Mouse (Mus musculus) spleen, adult 18-20 months (tissue): ENCODE data around the gene Stxbp1.
"Not testable (repeated sequence)": the region's sequence is repeated elsewhere in the genome, so short reads cannot be mapped to it uniquely, and the experiment has no call there.

Source experiments
- DNase-seq, 2 experiments: peaks; one replicate each; pipeline ENCODE4 v3.0.0; 2022; ENCODE audit warnings: mixed read lengths in 2 of 2

Stxbp1 gene

GRCm38 (mm10) chr2:32870275-32871100 is 23.4 kb upstream of the Stxbp1 start:
- no peak for DNase-seq

GRCm38 (mm10) chr2:32869721-32870274 is 22.8 kb upstream of the Stxbp1 start:
- no peak for DNase-seq

GRCm38 (mm10) chr2:32867354-32867753 is 20.3 kb upstream of the Stxbp1 start:
- no peak for DNase-seq

GRCm38 (mm10) chr2:32864755-32865154 is 17.7 kb upstream of the Stxbp1 start:
- DNase-seq = no peak

GRCm38 (mm10) chr2:32863317-32863716 is 16.3 kb upstream of the Stxbp1 start:
- no peak for DNase-seq

- no peak for DNase-seq
These were observed 13.8 kb upstream of the Stxbp1 start for GRCm38 (mm10) chr2:32860799-32861198.

- DNase-seq = no peak
These were observed 12.6 kb upstream of the Stxbp1 start for GRCm38 (mm10) chr2:32859622-32860012.

GRCm38 (mm10) chr2:32859010-32859621 is 12.1 kb upstream of the Stxbp1 start:
- DNase-seq = peak in 1 of 2 experiments; percentile 65

- peak; percentile 47 to 71 for DNase-seq
These were observed 10.5 kb upstream of the Stxbp1 start for GRCm38 (mm10) chr2:32857584-32857983.

- DNase-seq = no peak
These were observed 8.9 kb upstream of the Stxbp1 start for GRCm38 (mm10) chr2:32855790-32856465.

- no peak for DNase-seq
These were observed 8.2 kb upstream of the Stxbp1 start for GRCm38 (mm10) chr2:32855046-32855785.

GRCm38 (mm10) chr2:32854206-32854605 is 7.2 kb upstream of the Stxbp1 start:
- peak; percentile 75 to 93 for DNase-seq

- DNase-seq = not testable (repeated sequence)
These were observed 6.7 kb upstream of the Stxbp1 start for GRCm38 (mm10) chr2:32853716-32854115.

GRCm38 (mm10) chr2:32852156-32852555 is 5.1 kb upstream of the Stxbp1 start:
- peak in 1 of 2 experiments; percentile 20 for DNase-seq

- no peak for DNase-seq
These were observed 400 bp upstream of the Stxbp1 start for GRCm38 (mm10) chr2:32847468-32847821.

GRCm38 (mm10) chr2:32846101-32846804 is 792 bp downstream of the Stxbp1 start:
- peak in 1 of 2 experiments; percentile 43 for DNase-seq

GRCm38 (mm10) chr2:32845572-32846100 is 1.4 kb downstream of the Stxbp1 start:
- DNase-seq = no peak

- no peak for DNase-seq
These were observed 4.5 kb downstream of the Stxbp1 start for GRCm38 (mm10) chr2:32842558-32842957.

GRCm38 (mm10) chr2:32841099-32841498 is 5.9 kb downstream of the Stxbp1 start:
- DNase-seq = no peak

GRCm38 (mm10) chr2:32839261-32839660 is 7.8 kb downstream of the Stxbp1 start:
- no peak for DNase-seq

GRCm38 (mm10) chr2:32838147-32838884 is 8.7 kb downstream of the Stxbp1 start:
- DNase-seq = no peak
